Mouse (Mus musculus): ENCODE measurements at regions not wholly inside any gene's neighbourhood (a gene's known extent, or its start where the extent isn't known, plus 50 kb on each side); places are given as distances from the start of the nearest gene placed in this dataset.
"Not testable (repeated sequence)": the region's sequence is repeated elsewhere in the genome, so short reads cannot be mapped to it uniquely, and the experiment has no call there.

GRCm38 (mm10) chr11:93651966-93652365, 233.6 kb downstream of the Utp18 start:
- not testable (repeated sequence) for H3K9ac ChIP-seq (replicated peaks); ATAC-seq (ENCODE audit: insufficient number of reproducible peaks, insufficient read depth, low FRiP score, low TSS enrichment, low read depth); H3K36me3 ChIP-seq; H3K27me3 ChIP-seq; H3K4me3 ChIP-seq (replicated peaks); H3K9me3 ChIP-seq; H3K27ac ChIP-seq; H3K4me2 ChIP-seq
- peaks cover 21% of the 10 kb centered on the region for H3K4me1 ChIP-seq (replicated peaks)

Measured in limb, embryonic 12.5 days (tissue).